Mouse (Mus musculus) heart, embryonic 13.5 days (tissue): ENCODE results near the gene Ap1b1. TPM values are rescaled to one million over a fixed set of nuclear protein-coding genes. Genes with fewer than 3 reads are reported as not detected.
A peak's percentile ranks its signal among the peaks of the same experiment; 100 is the strongest.

Experiments used
- ATAC-seq: fragments of 200-750 bp; cut with Nextera tagmentation; 2 replicates; pipeline ENCODE4 v1.8.0; 2017; ENCODE audit warnings: moderate TSS enrichment; ENCODE audit not compliant: insufficient number of reproducible peaks, low FRiP score, low TSS enrichment; ENCODE audit errors: extremely low read depth
- H3K27ac ChIP-seq: fragments of 300-500 bp; sonication (generic); replicated peaks from 2 replicates; pipeline ENCODE4 v1.5.1; 2015; ENCODE audit warnings: moderate library complexity, mild to moderate bottlenecking, inconsistent platforms
- H3K27me3 ChIP-seq: fragments of 300-500 bp; sonication (generic); replicated peaks from 2 replicates; pipeline ENCODE4 v1.6.1; 2015; ENCODE audit warnings: mild to moderate bottlenecking, inconsistent platforms
- H3K36me3 ChIP-seq: fragments of 300-500 bp; sonication (generic); 2 replicates; pipeline ENCODE4 v1.6.1; 2015; ENCODE audit warnings: mild to moderate bottlenecking, inconsistent platforms
- H3K4me1 ChIP-seq: fragments of 300-500 bp; sonication (generic); 2 replicates; pipeline ENCODE4 v1.6.1; 2015; ENCODE audit warnings: inconsistent platforms
- H3K4me2 ChIP-seq: fragments of 300-500 bp; sonication (generic); 2 replicates; pipeline ENCODE4 v1.6.1; 2015; ENCODE audit warnings: inconsistent platforms, mild to moderate bottlenecking, moderate library complexity
- H3K4me3 ChIP-seq: fragments of 300-500 bp; sonication (generic); 2 replicates; pipeline ENCODE4 v1.5.1; 2015; ENCODE audit warnings: moderate library complexity, mild to moderate bottlenecking, inconsistent platforms
- H3K9ac ChIP-seq: fragments of 300-500 bp; sonication (generic); 2 replicates; pipeline ENCODE4 v1.6.1; 2015; ENCODE audit warnings: inconsistent platforms, mild to moderate bottlenecking, moderate library complexity
- H3K9me3 ChIP-seq: fragments of 300-500 bp; sonication (generic); 2 replicates; pipeline ENCODE4 v1.6.1; 2016; ENCODE audit warnings: inconsistent platforms
- WGBS: fragments of 180-500 bp; shearing (Covaris S2); methylation state at CpG from one replicate; pipeline ENCODE4 v1.1.7; 2015; ENCODE audit warnings: mixed read lengths; 5-methylcytosine and 5-hydroxymethylcytosine counted together
- polyA plus RNA-seq: library from polyadenylated mRNA; unstranded; fragments of >200 nt; fragmentation: Nextera tagmentation; extraction: Ambion mirVana; gene quantifications from 2 replicates; pipeline ENCODE4 v1.2.1, GENCODE M21; 2015

The Ap1b1 gene
- polyA plus RNA-seq, 1 experiment from 2014 or later: 41.2 TPM

GRCm38 (mm10) chr11:4987487-4987852 is 846 bp downstream of the Ap1b1 start:
- H3K27ac ChIP-seq: peak overlapping the region; percentile 61; the same call in 1 of the 2 replicates

GRCm38 (mm10) chr11:4989187-4989586 is 2.6 kb downstream of the Ap1b1 start:
- no peak overlapping the region for H3K9ac ChIP-seq
- no peaks in the 10 kb centered on the region for H3K9me3 ChIP-seq
- ATAC-seq: no peak
- no peak overlapping the region for H3K27ac ChIP-seq
- H3K4me1 ChIP-seq: peaks cover 44% of the 10 kb centered on the region
- no peaks in the 10 kb centered on the region for H3K27me3 ChIP-seq
- H3K4me3 ChIP-seq: no peak overlapping the region
- 44% methylated on average over 3 of the region's 3 CpGs for WGBS
- H3K4me2 ChIP-seq: no peak overlapping the region
- H3K36me3 ChIP-seq: peaks cover 22% of the 10 kb centered on the region

More at GRCm38 (mm10) chr11:4987487-4987852, 846 bp downstream of the Ap1b1 start:
- Histone ChIP-seq H3K36me3 (peaks cover 14% of the 10 kb centered on the region), H3K4me1 (peaks cover 46% of the 10 kb centered on the region), H3K9me3 (no peaks in the 10 kb centered on the region), H3K4me2 (peak overlapping the region; percentile 94), H3K9ac (peak overlapping the region; percentile 86), H3K27me3 (no peaks in the 10 kb centered on the region), H3K4me3 (peak overlapping the region; percentile 76)
- no peak for ATAC-seq
- 45% methylated on average over 11 of the region's 11 CpGs for WGBS

- 69% methylated on average over 2 of the region's 2 CpGs for WGBS
- no peak for ATAC-seq
- Histone ChIP-seq H3K36me3 (peaks cover 44% of the 10 kb centered on the region), H3K9ac (no peak overlapping the region), H3K9me3 (no peaks in the 10 kb centered on the region), H3K4me1 (peaks cover 40% of the 10 kb centered on the region), H3K27ac (no peak overlapping the region), H3K27me3 (no peaks in the 10 kb centered on the region), H3K4me3 (no peak overlapping the region), H3K4me2 (no peak overlapping the region)
These were observed 5.8 kb downstream of the Ap1b1 start for GRCm38 (mm10) chr11:4992471-4992870.

- ATAC-seq: no peak
These were observed 9.1 kb downstream of the Ap1b1 start for GRCm38 (mm10) chr11:4995676-4996075.

GRCm38 (mm10) chr11:4996621-4997199 is 10.1 kb downstream of the Ap1b1 start:
- Histone ChIP-seq H3K9ac (no peak overlapping the region), H3K9me3 (no peaks in the 10 kb centered on the region), H3K27ac (no peak overlapping the region), H3K4me2 (no peak overlapping the region), H3K4me3 (no peak overlapping the region), H3K36me3 (peaks cover 54% of the 10 kb centered on the region), H3K27me3 (no peaks in the 10 kb centered on the region), H3K4me1 (peaks cover 29% of the 10 kb centered on the region)
- WGBS: 83% methylated on average over 5 of the region's 5 CpGs
- no peak for ATAC-seq

More at GRCm38 (mm10) chr11:4995676-4996075, 9.1 kb downstream of the Ap1b1 start:
- Histone ChIP-seq H3K9me3 (no peaks in the 10 kb centered on the region), H3K27ac (no peak overlapping the region), H3K9ac (no peak overlapping the region), H3K27me3 (no peaks in the 10 kb centered on the region), H3K4me2 (no peak overlapping the region), H3K4me3 (no peak overlapping the region), H3K36me3 (peaks cover 50% of the 10 kb centered on the region), H3K4me1 (peaks cover 29% of the 10 kb centered on the region)
- 83% methylated on average over 3 of the region's 3 CpGs for WGBS

GRCm38 (mm10) chr11:4998352-4998751 is 11.7 kb downstream of the Ap1b1 start:
- Histone ChIP-seq H3K4me3 (no peak overlapping the region), H3K36me3 (peaks cover 51% of the 10 kb centered on the region), H3K4me1 (peaks cover 21% of the 10 kb centered on the region), H3K27me3 (no peaks in the 10 kb centered on the region), H3K9ac (no peak overlapping the region), H3K27ac (no peak overlapping the region), H3K4me2 (no peak overlapping the region), H3K9me3 (no peaks in the 10 kb centered on the region)
- 51% methylated on average over 3 of the region's 3 CpGs for WGBS
- ATAC-seq: no peak

GRCm38 (mm10) chr11:4998762-4999161 is 12.1 kb downstream of the Ap1b1 start:
- Histone ChIP-seq H3K4me3 (no peak overlapping the region), H3K4me1 (peaks cover 21% of the 10 kb centered on the region), H3K9ac (no peak overlapping the region), H3K27me3 (no peaks in the 10 kb centered on the region), H3K36me3 (peaks cover 55% of the 10 kb centered on the region), H3K4me2 (no peak overlapping the region), H3K27ac (no peak overlapping the region), H3K9me3 (no peaks in the 10 kb centered on the region)
- ATAC-seq: no peak
- 82% methylated on average over 1 of the region's 1 CpGs for WGBS

GRCm38 (mm10) chr11:5000241-5000640 is 13.6 kb downstream of the Ap1b1 start:
- Histone ChIP-seq H3K9me3 (no peaks in the 10 kb centered on the region), H3K4me3 (no peak overlapping the region), H3K4me1 (peaks cover 15% of the 10 kb centered on the region), H3K27ac (no peak overlapping the region), H3K4me2 (no peak overlapping the region), H3K9ac (no peak overlapping the region), H3K27me3 (no peaks in the 10 kb centered on the region), H3K36me3 (peaks cover 51% of the 10 kb centered on the region)
- no peak for ATAC-seq
- WGBS: 90% methylated on average over 1 of the region's 1 CpGs

GRCm38 (mm10) chr11:5002826-5003225 is 16.2 kb downstream of the Ap1b1 start:
- peaks cover 9% of the 10 kb centered on the region for H3K4me1 ChIP-seq
- H3K27ac ChIP-seq: no peak overlapping the region
- peaks cover 38% of the 10 kb centered on the region for H3K36me3 ChIP-seq
- H3K9me3 ChIP-seq: no peaks in the 10 kb centered on the region
- H3K27me3 ChIP-seq: no peaks in the 10 kb centered on the region
- H3K4me3 ChIP-seq: no peak overlapping the region
- ATAC-seq: no peak
- WGBS: 66% methylated on average over 4 of the region's 4 CpGs
- no peak overlapping the region for H3K9ac ChIP-seq
- H3K4me2 ChIP-seq: no peak overlapping the region

GRCm38 (mm10) chr11:5005528-5005927 is 18.9 kb downstream of the Ap1b1 start:
- ATAC-seq: no peak
- H3K4me2 ChIP-seq: no peak overlapping the region
- WGBS: 90% methylated on average over 2 of the region's 2 CpGs

GRCm38 (mm10) chr11:5007186-5007585 is 20.6 kb downstream of the Ap1b1 start:
- H3K27me3 ChIP-seq: no peaks in the 10 kb centered on the region
- H3K9me3 ChIP-seq: no peaks in the 10 kb centered on the region
- H3K27ac ChIP-seq: no peak overlapping the region
- H3K4me1 ChIP-seq: peaks cover 19% of the 10 kb centered on the region
- no peak for ATAC-seq
- 76% methylated on average over 1 of the region's 1 CpGs for WGBS
- no peak overlapping the region for H3K4me2 ChIP-seq
- peaks cover 40% of the 10 kb centered on the region for H3K36me3 ChIP-seq
- H3K9ac ChIP-seq: no peak overlapping the region
- no peak overlapping the region for H3K4me3 ChIP-seq

More at GRCm38 (mm10) chr11:5005528-5005927, 18.9 kb downstream of the Ap1b1 start:
- Histone ChIP-seq H3K9ac (no peak overlapping the region), H3K4me1 (peaks cover 17% of the 10 kb centered on the region), H3K27ac (no peak overlapping the region), H3K27me3 (no peaks in the 10 kb centered on the region), H3K36me3 (peaks cover 39% of the 10 kb centered on the region), H3K9me3 (no peaks in the 10 kb centered on the region), H3K4me3 (no peak overlapping the region)

- WGBS: 63% methylated on average over 3 of the region's 3 CpGs
- H3K4me1 ChIP-seq: peaks cover 19% of the 10 kb centered on the region
- peaks cover 43% of the 10 kb centered on the region for H3K36me3 ChIP-seq
- H3K27me3 ChIP-seq: no peaks in the 10 kb centered on the region
- H3K4me3 ChIP-seq: no peak overlapping the region
- 0 out of 2 replicates have a peak overlapping the region, but pooled peaks have one; percentile 34 for H3K9ac ChIP-seq
- no peak for ATAC-seq
- H3K27ac ChIP-seq: no peak overlapping the region
- no peaks in the 10 kb centered on the region for H3K9me3 ChIP-seq
- no peak overlapping the region for H3K4me2 ChIP-seq
These were observed 22.2 kb downstream of the Ap1b1 start for GRCm38 (mm10) chr11:5008867-5009266.
